Mouse (Mus musculus): ENCODE data around the gene Gipc3. TPM values are rescaled to one million over a fixed set of nuclear protein-coding genes. Genes with fewer than 3 reads are reported as not detected.

Gipc3 gene
- total and polyA plus RNA-seq, 3 experiments: 0.08 to 0.09 TPM; not detected in 1

- TF ChIP-seq NELFE (IDR thresholded peaks at IDR 0.05; ENCODE audit: low read depth, low read length) (peak; percentile 11), POLR2A (IDR thresholded peaks at IDR 0.05; ENCODE audit: low read depth, low read length) (peak; percentile 64), POLR2AphosphoS2 (IDR thresholded peaks at IDR 0.05; ENCODE audit: low read depth, low read length) (no peak)
- Histone ChIP-seq H3K27me3 (replicated peaks) (no peaks in the 10 kb centered on the region), H3K36me3 (replicated peaks in 1 of 2; ENCODE audit: control insufficient read depth in 1 of 2, insufficient read depth in 1 of 2, low read length in 1 of 2) (peaks cover 18 to 24% of the 10 kb centered on the region in 2 experiments), H3K27ac (ENCODE audit: insufficient read depth, low read depth) (peak within 1 kb of the TSS; percentile 29), H3K9ac (ENCODE audit: insufficient read depth, low read depth) (peak within 1 kb of the TSS; percentile 90), H3K79me2 (replicated peaks; ENCODE audit: control insufficient read depth, extremely low read depth, insufficient read depth, poor library complexity, severe bottlenecking) (peaks cover 36% of the 10 kb centered on the region), H3K4me1 (ENCODE audit: control insufficient read depth in 1 of 2, insufficient read depth in 2 of 2) (peaks cover 5 to 42% of the 10 kb centered on the region in 2 experiments; a peak in 3 of 4 replicates), H3K4me2 (ENCODE audit: insufficient read depth, low read depth, poor library complexity, severe bottlenecking) (peak within 1 kb of the TSS; percentile 94), H3K4me3 (replicated peaks in 1 of 3; ENCODE audit: low read depth in 2 of 3, low read length in 2 of 3, poor library complexity in 1 of 3) (peak within 1 kb of the TSS; percentile 75 to 97 (median 90)), H3K9me3 (replicated peaks; ENCODE audit: low read length) (no peaks in the 10 kb centered on the region)
- dilution Hi-C loops (cut with MboI; ENCODE audit: extremely low pct_ligation_motif_present, extremely low pct_unique_long_range_greater_than_20kb, low sequenced_read_pairs) (no loop called here), in situ Hi-C loops (cut with MboI; ENCODE audit: low pct_ligation_motif_present, low pct_unique_long_range_greater_than_20kb, low sequenced_read_pairs) (no loop called here)
- no peak for DNase-seq (ENCODE audit: extremely low read depth)
Measured at GRCm38 (mm10) chr10:81377793-81378552, 34.9 kb upstream of the Gipc3 start, which contains the start of gene Fzr1. TSS of gene Fzr1 (minus strand) at chr10:81378516.

- no peak for TF ChIP-seq MYC (IDR thresholded peaks at IDR 0.05; ENCODE audit: low read depth, low read length)
- no peak for TF ChIP-seq KAT2A (IDR thresholded peaks at IDR 0.05; ENCODE audit: insufficient replicate concordance, low read length)
- TF ChIP-seq MEF2A (IDR thresholded peaks at IDR 0.05; ENCODE audit: borderline replicate concordance, low read depth, low read length): no peak
- no peak for TF ChIP-seq E2F4 (IDR thresholded peaks at IDR 0.05; ENCODE audit: insufficient replicate concordance, low read depth, low read length)
- no peak for TF ChIP-seq TBP (conservative IDR thresholded peaks at IDR 0.05; ENCODE audit: low read depth, low read length)
- no peak for TF ChIP-seq NELFE (IDR thresholded peaks at IDR 0.05; ENCODE audit: low read depth, low read length)
- no peak for TF ChIP-seq PAX5 (IDR thresholded peaks at IDR 0.05; ENCODE audit: low read length)
- no peak for TF ChIP-seq MAFK (IDR thresholded peaks at IDR 0.05; ENCODE audit: insufficient replicate concordance, low read length)
- TF ChIP-seq CHD2 (IDR thresholded peaks at IDR 0.05; ENCODE audit: low read length): no peak
- no peak for TF ChIP-seq RCOR1 (conservative IDR thresholded peaks at IDR 0.05; ENCODE audit: low read depth, low read length)
- TF ChIP-seq ZNF384 (IDR thresholded peaks at IDR 0.05; ENCODE audit: low read depth, low read length): no peak
- in situ Hi-C loops (cut with MboI; ENCODE audit: low pct_ligation_motif_present, low pct_unique_long_range_greater_than_20kb, low sequenced_read_pairs): no loop called here
- no peak for DNase-seq (ENCODE audit: extremely low read depth)
- H3K36me3 ChIP-seq (replicated peaks in 1 of 2; ENCODE audit: control insufficient read depth in 1 of 2, insufficient read depth in 1 of 2, low read length in 1 of 2): peaks cover 24 to 31% of the 10 kb centered on the region in 2 experiments
- peak overlapping the region; percentile 29; the same call in 1 of the 2 replicates for H3K27ac ChIP-seq (ENCODE audit: insufficient read depth, low read depth)
- peak overlapping the region; percentile 90 for H3K9ac ChIP-seq (ENCODE audit: insufficient read depth, low read depth)
- dilution Hi-C loops (cut with MboI; ENCODE audit: extremely low pct_ligation_motif_present, extremely low pct_unique_long_range_greater_than_20kb, low sequenced_read_pairs): no loop called here
- peak overlapping the region; percentile 94 for H3K4me2 ChIP-seq (ENCODE audit: insufficient read depth, low read depth, poor library complexity, severe bottlenecking)
- no peaks in the 10 kb centered on the region for H3K27me3 ChIP-seq (replicated peaks)
- H3K4me3 ChIP-seq (replicated peaks in 1 of 3; ENCODE audit: low read depth in 2 of 3, low read length in 2 of 3, poor library complexity in 1 of 3): peak overlapping the region; percentile 75 to 97 (median 90)
- peaks cover 5 to 42% of the 10 kb centered on the region in 2 experiments; a peak in 3 of 4 replicates for H3K4me1 ChIP-seq (ENCODE audit: control insufficient read depth in 1 of 2, insufficient read depth in 2 of 2)
- H3K9me3 ChIP-seq (replicated peaks; ENCODE audit: low read length): no peaks in the 10 kb centered on the region
- H3K79me2 ChIP-seq (replicated peaks; ENCODE audit: control insufficient read depth, extremely low read depth, insufficient read depth, poor library complexity, severe bottlenecking): peaks cover 36% of the 10 kb centered on the region
Measured at GRCm38 (mm10) chr10:81377362-81377664, 34.2 kb upstream of the Gipc3 start.
